Mouse (Mus musculus) forebrain, embryonic 13.5 days (tissue): ENCODE data around the gene Kat14. TPM values are rescaled to one million over a fixed set of nuclear protein-coding genes. Genes with fewer than 3 reads are reported as not detected.
"Not testable (repeated sequence)": the region's sequence is repeated elsewhere in the genome, so short reads cannot be mapped to it uniquely, and the experiment has no call there.

Experiments used
- ATAC-seq: fragments of 200-750 bp; cut with Nextera tagmentation; 2 replicates; pipeline ENCODE4 v1.8.0; 2017
- H3K27ac ChIP-seq: fragments of 300-500 bp; sonication (generic); 2 replicates; pipeline ENCODE4 v1.5.1; 2015; ENCODE audit warnings: inconsistent platforms, mild to moderate bottlenecking, moderate library complexity
- H3K27me3 ChIP-seq: fragments of 300-500 bp; sonication (generic); 2 replicates; pipeline ENCODE4 v1.6.1; 2015; ENCODE audit warnings: mild to moderate bottlenecking, inconsistent platforms
- H3K36me3 ChIP-seq: fragments of 300-500 bp; sonication (generic); 2 replicates; pipeline ENCODE4 v1.6.1; 2015; ENCODE audit warnings: mild to moderate bottlenecking, inconsistent platforms; ENCODE audit not compliant: poor library complexity, severe bottlenecking
- H3K4me1 ChIP-seq: fragments of 300-500 bp; sonication (generic); 2 replicates; pipeline ENCODE4 v1.6.1; 2015; ENCODE audit warnings: inconsistent platforms
- H3K4me2 ChIP-seq: fragments of 300-500 bp; sonication (generic); 2 replicates; pipeline ENCODE4 v1.6.1; 2015; ENCODE audit warnings: inconsistent platforms, mild to moderate bottlenecking, moderate library complexity
- H3K4me3 ChIP-seq: fragments of 300-500 bp; sonication (generic); 2 replicates; pipeline ENCODE4 v1.5.1; 2015; ENCODE audit warnings: mild to moderate bottlenecking, inconsistent platforms
- H3K9ac ChIP-seq: fragments of 300-500 bp; sonication (generic); 2 replicates; pipeline ENCODE4 v1.6.1; 2015; ENCODE audit warnings: mild to moderate bottlenecking, inconsistent platforms
- H3K9me3 ChIP-seq: fragments of 300-500 bp; sonication (generic); replicated peaks from 2 replicates; pipeline ENCODE4 v1.6.1; 2016; ENCODE audit warnings: inconsistent platforms
- WGBS: fragments of 180-500 bp; shearing (Covaris S2); methylation state at CpG from one replicate; pipeline ENCODE4 v1.1.7; 2015; 5-methylcytosine and 5-hydroxymethylcytosine counted together
- polyA plus RNA-seq: library from polyadenylated mRNA; unstranded; fragments of >200 nt; fragmentation: Nextera tagmentation; extraction: Ambion mirVana; gene quantifications from 2 replicates; pipeline ENCODE4 v1.2.1, GENCODE M21; 2015

Kat14 gene
- polyA plus RNA-seq, 1 experiment from 2014 or later, result 29.8 TPM

- H3K9ac ChIP-seq, H3K4me2 ChIP-seq, H3K27ac ChIP-seq, H3K9me3 ChIP-seq, H3K4me3 ChIP-seq, H3K4me1 ChIP-seq, ATAC-seq, H3K36me3 ChIP-seq: not testable (repeated sequence)
- WGBS, result 75% methylated on average over 6 of the region's 6 CpGs
- peaks cover 33% of the 10 kb centered on the region for H3K27me3 ChIP-seq
These were observed 30.6 kb upstream of the Kat14 start for GRCm38 (mm10) chr2:144338149-144338548.

GRCm38 (mm10) chr2:144343158-144343557 is 25.6 kb upstream of the Kat14 start:
- Histone ChIP-seq H3K4me2 (no peak overlapping the region), H3K4me3 (no peak overlapping the region), H3K27me3 (no peaks in the 10 kb centered on the region), H3K36me3 (no peaks in the 10 kb centered on the region), H3K4me1 (no peaks in the 10 kb centered on the region), H3K9me3 (no peaks in the 10 kb centered on the region), H3K27ac (no peak overlapping the region), H3K9ac (no peak overlapping the region)
- WGBS, result 89% methylated on average over 4 of the region's 4 CpGs
- no peak for ATAC-seq

GRCm38 (mm10) chr2:144348525-144348924 is 20.3 kb upstream of the Kat14 start:
- no peak overlapping the region for H3K9ac ChIP-seq
- WGBS, result 73% methylated on average over 3 of the region's 3 CpGs
- no peaks in the 10 kb centered on the region for H3K4me1 ChIP-seq
- H3K36me3 ChIP-seq, result no peaks in the 10 kb centered on the region
- H3K4me2 ChIP-seq, result no peak overlapping the region
- H3K9me3 ChIP-seq, result no peaks in the 10 kb centered on the region
- ATAC-seq, result no peak
- no peak overlapping the region for H3K4me3 ChIP-seq
- no peaks in the 10 kb centered on the region for H3K27me3 ChIP-seq
- H3K27ac ChIP-seq, result no peak overlapping the region

GRCm38 (mm10) chr2:144352843-144353242 is 15.9 kb upstream of the Kat14 start:
- H3K27ac ChIP-seq, result no peak overlapping the region
- no peak overlapping the region for H3K4me3 ChIP-seq
- no peaks in the 10 kb centered on the region for H3K4me1 ChIP-seq
- no peaks in the 10 kb centered on the region for H3K9me3 ChIP-seq
- no peaks in the 10 kb centered on the region for H3K27me3 ChIP-seq
- ATAC-seq, result no peak
- WGBS, result 90% methylated on average over 11 of the region's 11 CpGs
- no peak overlapping the region for H3K9ac ChIP-seq
- no peaks in the 10 kb centered on the region for H3K36me3 ChIP-seq
- H3K4me2 ChIP-seq, result no peak overlapping the region

GRCm38 (mm10) chr2:144369020-144369421 is 238 bp downstream of the Kat14 start:
- Histone ChIP-seq H3K9ac (peak overlapping the region; percentile 89), H3K4me3 (peak overlapping the region; percentile 85), H3K9me3 (no peaks in the 10 kb centered on the region), H3K27ac (peak overlapping the region; percentile 94), H3K36me3 (peaks cover 11% of the 10 kb centered on the region), H3K4me2 (peak overlapping the region; percentile 77), H3K4me1 (peaks cover 20% of the 10 kb centered on the region), H3K27me3 (no peaks in the 10 kb centered on the region)
- ATAC-seq, result peak; percentile 93
- 2% methylated on average over 12 of the region's 43 CpGs for WGBS

- Histone ChIP-seq H3K27me3 (no peaks in the 10 kb centered on the region), H3K27ac (peak overlapping the region; percentile 94), H3K36me3 (peaks cover 15% of the 10 kb centered on the region), H3K4me2 (peak overlapping the region; percentile 77), H3K4me1 (peaks cover 20% of the 10 kb centered on the region), H3K9me3 (no peaks in the 10 kb centered on the region), H3K4me3 (peak overlapping the region; percentile 85), H3K9ac (peak overlapping the region; percentile 89)
- ATAC-seq, result 0 out of 2 replicates have a peak, but pooled peaks have one; percentile 36
- 1% methylated on average over 12 of the region's 12 CpGs for WGBS
These were observed 728 bp downstream of the Kat14 start for GRCm38 (mm10) chr2:144369511-144369910.

- no peak overlapping the region for H3K4me3 ChIP-seq
- ATAC-seq, result no peak
- H3K4me1 ChIP-seq, result peaks cover 20% of the 10 kb centered on the region
- H3K4me2 ChIP-seq, result no peak overlapping the region
- no peak overlapping the region for H3K9ac ChIP-seq
- H3K27ac ChIP-seq, result no peak overlapping the region
- H3K36me3 ChIP-seq, result peaks cover 34% of the 10 kb centered on the region
- no peaks in the 10 kb centered on the region for H3K27me3 ChIP-seq
- 97% methylated on average over 4 of the region's 4 CpGs for WGBS
- no peaks in the 10 kb centered on the region for H3K9me3 ChIP-seq
These were observed 2.8 kb downstream of the Kat14 start for GRCm38 (mm10) chr2:144371566-144371965.

- peaks cover 48% of the 10 kb centered on the region for H3K36me3 ChIP-seq
- no peak overlapping the region for H3K9ac ChIP-seq
- H3K4me1 ChIP-seq, result peaks cover 20% of the 10 kb centered on the region
- H3K4me2 ChIP-seq, result no peak overlapping the region
- H3K27ac ChIP-seq, result no peak overlapping the region
- H3K9me3 ChIP-seq, result no peaks in the 10 kb centered on the region
- WGBS, result 92% methylated on average over 9 of the region's 9 CpGs
- no peaks in the 10 kb centered on the region for H3K27me3 ChIP-seq
- ATAC-seq, result no peak
- H3K4me3 ChIP-seq, result no peak overlapping the region
These were observed 4.3 kb downstream of the Kat14 start for GRCm38 (mm10) chr2:144373063-144373462.

GRCm38 (mm10) chr2:144375063-144375703 is 6.4 kb downstream of the Kat14 start:
- H3K4me2 ChIP-seq, result no peak overlapping the region
- peaks cover 69% of the 10 kb centered on the region for H3K36me3 ChIP-seq
- no peak overlapping the region for H3K4me3 ChIP-seq
- H3K27me3 ChIP-seq, result no peaks in the 10 kb centered on the region
- no peak overlapping the region for H3K9ac ChIP-seq
- no peak for ATAC-seq
- WGBS, result 94% methylated on average over 10 of the region's 10 CpGs
- H3K4me1 ChIP-seq, result peaks cover 10% of the 10 kb centered on the region
- no peaks in the 10 kb centered on the region for H3K9me3 ChIP-seq
- no peak overlapping the region for H3K27ac ChIP-seq

- H3K4me3 ChIP-seq, result no peak overlapping the region
- H3K4me2 ChIP-seq, result no peak overlapping the region
- no peaks in the 10 kb centered on the region for H3K4me1 ChIP-seq
- H3K27ac ChIP-seq, result no peak overlapping the region
- ATAC-seq, result no peak
- H3K9me3 ChIP-seq, result no peaks in the 10 kb centered on the region
- no peak overlapping the region for H3K9ac ChIP-seq
- WGBS, result 81% methylated on average over 3 of the region's 3 CpGs
- no peaks in the 10 kb centered on the region for H3K27me3 ChIP-seq
- H3K36me3 ChIP-seq, result peaks cover 90% of the 10 kb centered on the region
These were observed 12.5 kb downstream of the Kat14 start for GRCm38 (mm10) chr2:144381293-144381692.

- H3K27ac ChIP-seq, result no peak overlapping the region
- no peak overlapping the region for H3K9ac ChIP-seq
- 86% methylated on average over 4 of the region's 4 CpGs for WGBS
- peaks cover 88% of the 10 kb centered on the region for H3K36me3 ChIP-seq
- no peaks in the 10 kb centered on the region for H3K9me3 ChIP-seq
- H3K27me3 ChIP-seq, result no peaks in the 10 kb centered on the region
- H3K4me1 ChIP-seq, result no peaks in the 10 kb centered on the region
- H3K4me3 ChIP-seq, result no peak overlapping the region
- no peak overlapping the region for H3K4me2 ChIP-seq
- ATAC-seq, result no peak
These were observed 13.0 kb downstream of the Kat14 start for GRCm38 (mm10) chr2:144381741-144382140.

GRCm38 (mm10) chr2:144382624-144383138 is 13.9 kb downstream of the Kat14 start:
- peaks cover 82% of the 10 kb centered on the region for H3K36me3 ChIP-seq

GRCm38 (mm10) chr2:144386296-144386695 is 17.5 kb downstream of the Kat14 start:
- Histone ChIP-seq H3K27ac (no peak overlapping the region), H3K9ac (no peak overlapping the region), H3K4me1 (no peaks in the 10 kb centered on the region), H3K9me3 (peaks cover 5% of the 10 kb centered on the region), H3K4me3 (no peak overlapping the region), H3K4me2 (no peak overlapping the region), H3K27me3 (no peaks in the 10 kb centered on the region), H3K36me3 (peaks cover 79% of the 10 kb centered on the region)
- 57% methylated on average over 2 of the region's 2 CpGs for WGBS
- no peak for ATAC-seq

More at GRCm38 (mm10) chr2:144382624-144383138, 13.9 kb downstream of the Kat14 start:
- no peak overlapping the region for H3K9ac ChIP-seq
- H3K27ac ChIP-seq, result no peak overlapping the region
- H3K4me2 ChIP-seq, result no peak overlapping the region
- no peak overlapping the region for H3K4me3 ChIP-seq
- no peaks in the 10 kb centered on the region for H3K4me1 ChIP-seq
- no peak for ATAC-seq
- no peaks in the 10 kb centered on the region for H3K9me3 ChIP-seq
- WGBS, result 87% methylated on average over 7 of the region's 7 CpGs
- H3K27me3 ChIP-seq, result no peaks in the 10 kb centered on the region
